Mouse (Mus musculus): Measurements from ENCODE around the gene Npl.

DNA sequence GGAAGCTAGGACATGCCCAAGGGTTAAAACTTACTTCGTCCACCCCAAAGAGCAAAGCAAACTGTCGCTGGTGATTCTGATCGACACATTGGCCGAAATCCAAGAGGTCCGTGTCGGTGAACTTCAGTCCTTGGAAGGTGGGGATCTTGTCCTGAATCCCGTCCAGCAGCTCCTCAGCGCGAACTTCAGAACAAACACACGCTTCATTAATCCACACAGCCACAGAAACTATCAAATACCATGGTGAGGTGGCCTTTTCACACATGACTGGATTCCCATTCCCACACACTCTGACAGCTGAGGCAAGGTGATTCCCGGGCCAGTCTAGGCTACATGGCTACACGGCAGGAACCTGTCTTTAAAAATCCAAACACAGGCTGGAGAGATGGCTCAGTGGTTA lies 34.5 kb downstream of the Npl start:
- no peak for TF ChIP-seq CTCF (IDR thresholded peaks at IDR 0.05; ENCODE audit: borderline replicate concordance, insufficient read depth, low read length)
- no peak for TF ChIP-seq POLR2A (IDR thresholded peaks at IDR 0.05; ENCODE audit: low read depth, low read length)
